Mouse (Mus musculus): ENCODE measurements at regions not wholly inside any gene's neighbourhood (a gene's known extent, or its start where the extent isn't known, plus 50 kb on each side); places are given as distances from the start of the nearest gene placed in this dataset.
"Not testable (repeated sequence)": the region's sequence is repeated elsewhere in the genome, so short reads cannot be mapped to it uniquely, and the experiment has no call there.

GRCm38 (mm10) chr8:88064414-88065110 is 54.0 kb upstream of the Cnep1r1 start:
- Histone ChIP-seq H3K4me1 (replicated peaks; ENCODE audit: control insufficient read depth, insufficient read depth, low read length) (no peaks in the 10 kb centered on the region), H3K27ac (ENCODE audit: low read depth, low read length) (no peak overlapping the region), H3K9me3 (ENCODE audit: control insufficient read depth, low read length) (no peaks in the 10 kb centered on the region), H3K4me3 (ENCODE audit: low read depth, low read length) (no peak overlapping the region), H3K27me3 (ENCODE audit: control insufficient read depth, insufficient read depth, low read length) (no peaks in the 10 kb centered on the region), H3K36me3 (ENCODE audit: control insufficient read depth, insufficient read depth, low read length) (no peaks in the 10 kb centered on the region), H3K4me2 (replicated peaks; ENCODE audit: low read depth, low read length) (no peak overlapping the region), H3K9ac (ENCODE audit: low read depth, low read length) (no peak overlapping the region)
- ATAC-seq (ENCODE audit: low FRiP score) (no peak), DNase-seq (ENCODE audit: low spot score) (no peak)
- 87% methylated on average over 13 of the region's 13 CpGs for WGBS

GRCm38 (mm10) chr8:88059107-88059506 is 59.5 kb upstream of the Cnep1r1 start:
- not testable (repeated sequence) for H3K36me3 ChIP-seq (ENCODE audit: control insufficient read depth, insufficient read depth, low read length); H3K9ac ChIP-seq (ENCODE audit: low read depth, low read length); H3K27ac ChIP-seq (ENCODE audit: low read depth, low read length); DNase-seq (ENCODE audit: low spot score); H3K9me3 ChIP-seq (ENCODE audit: control insufficient read depth, low read length); H3K4me3 ChIP-seq (ENCODE audit: low read depth, low read length); H3K4me2 ChIP-seq (replicated peaks; ENCODE audit: low read depth, low read length); H3K4me1 ChIP-seq (replicated peaks; ENCODE audit: control insufficient read depth, insufficient read depth, low read length); H3K27me3 ChIP-seq (ENCODE audit: control insufficient read depth, insufficient read depth, low read length); ATAC-seq (ENCODE audit: low FRiP score)
- WGBS, result 92% methylated on average over 1 of the region's 1 CpGs

- no peaks in the 10 kb centered on the region for H3K36me3 ChIP-seq (ENCODE audit: control insufficient read depth, insufficient read depth, low read length)
- H3K9me3 ChIP-seq (ENCODE audit: control insufficient read depth, low read length), result no peaks in the 10 kb centered on the region
- H3K4me3 ChIP-seq (ENCODE audit: low read depth, low read length), result no peak overlapping the region
- no peak overlapping the region for H3K9ac ChIP-seq (ENCODE audit: low read depth, low read length)
- H3K27ac ChIP-seq (ENCODE audit: low read depth, low read length), result no peak overlapping the region
- 94% methylated on average over 7 of the region's 7 CpGs for WGBS
- no peak for ATAC-seq (ENCODE audit: low FRiP score)
- no peak overlapping the region for H3K4me2 ChIP-seq (replicated peaks; ENCODE audit: low read depth, low read length)
- DNase-seq (ENCODE audit: low spot score), result no peak
- no peaks in the 10 kb centered on the region for H3K27me3 ChIP-seq (ENCODE audit: control insufficient read depth, insufficient read depth, low read length)
- no peaks in the 10 kb centered on the region for H3K4me1 ChIP-seq (replicated peaks; ENCODE audit: control insufficient read depth, insufficient read depth, low read length)
Measured at GRCm38 (mm10) chr8:88057686-88058234, 60.8 kb upstream of the Cnep1r1 start.

GRCm38 (mm10) chr8:88050651-88051050 is 67.9 kb upstream of the Cnep1r1 start:
- Histone ChIP-seq H3K9ac (ENCODE audit: low read depth, low read length) (no peak overlapping the region), H3K4me3 (ENCODE audit: low read depth, low read length) (no peak overlapping the region), H3K4me1 (replicated peaks; ENCODE audit: control insufficient read depth, insufficient read depth, low read length) (no peaks in the 10 kb centered on the region), H3K4me2 (replicated peaks; ENCODE audit: low read depth, low read length) (no peak overlapping the region), H3K9me3 (ENCODE audit: control insufficient read depth, low read length) (no peaks in the 10 kb centered on the region), H3K27me3 (ENCODE audit: control insufficient read depth, insufficient read depth, low read length) (no peaks in the 10 kb centered on the region), H3K27ac (ENCODE audit: low read depth, low read length) (no peak overlapping the region), H3K36me3 (ENCODE audit: control insufficient read depth, insufficient read depth, low read length) (no peaks in the 10 kb centered on the region)
- DNase-seq (ENCODE audit: low spot score) (no peak), ATAC-seq (ENCODE audit: low FRiP score) (no peak)
- WGBS, result 86% methylated on average over 10 of the region's 10 CpGs

- Histone ChIP-seq H3K36me3 (ENCODE audit: control insufficient read depth, insufficient read depth, low read length) (no peaks in the 10 kb centered on the region), H3K4me2 (replicated peaks; ENCODE audit: low read depth, low read length) (no peak overlapping the region), H3K27ac (ENCODE audit: low read depth, low read length) (no peak overlapping the region), H3K9me3 (ENCODE audit: control insufficient read depth, low read length) (no peaks in the 10 kb centered on the region), H3K27me3 (ENCODE audit: control insufficient read depth, insufficient read depth, low read length) (no peaks in the 10 kb centered on the region), H3K9ac (ENCODE audit: low read depth, low read length) (no peak overlapping the region), H3K4me1 (replicated peaks; ENCODE audit: control insufficient read depth, insufficient read depth, low read length) (no peaks in the 10 kb centered on the region), H3K4me3 (ENCODE audit: low read depth, low read length) (no peak overlapping the region)
- DNase-seq (ENCODE audit: low spot score), result no peak
- WGBS, result 81% methylated on average over 5 of the region's 5 CpGs
- ATAC-seq (ENCODE audit: low FRiP score), result no peak
Measured at GRCm38 (mm10) chr8:88049091-88049490, 69.5 kb upstream of the Cnep1r1 start.

GRCm38 (mm10) chr8:88045995-88046394 is 72.6 kb upstream of the Cnep1r1 start:
- Histone ChIP-seq H3K4me1 (replicated peaks; ENCODE audit: control insufficient read depth, insufficient read depth, low read length) (no peaks in the 10 kb centered on the region), H3K9ac (ENCODE audit: low read depth, low read length) (no peak overlapping the region), H3K36me3 (ENCODE audit: control insufficient read depth, insufficient read depth, low read length) (no peaks in the 10 kb centered on the region), H3K27ac (ENCODE audit: low read depth, low read length) (no peak overlapping the region), H3K27me3 (ENCODE audit: control insufficient read depth, insufficient read depth, low read length) (no peaks in the 10 kb centered on the region), H3K4me3 (ENCODE audit: low read depth, low read length) (no peak overlapping the region), H3K9me3 (ENCODE audit: control insufficient read depth, low read length) (no peaks in the 10 kb centered on the region), H3K4me2 (replicated peaks; ENCODE audit: low read depth, low read length) (no peak overlapping the region)
- ATAC-seq (ENCODE audit: low FRiP score), result no peak
- WGBS, result 84% methylated on average over 4 of the region's 4 CpGs
- no peak for DNase-seq (ENCODE audit: low spot score)

GRCm38 (mm10) chr8:88039286-88039685 is 79.3 kb upstream of the Cnep1r1 start:
- Histone ChIP-seq H3K27ac (ENCODE audit: low read depth, low read length) (no peak overlapping the region), H3K27me3 (ENCODE audit: control insufficient read depth, insufficient read depth, low read length) (no peaks in the 10 kb centered on the region), H3K4me1 (replicated peaks; ENCODE audit: control insufficient read depth, insufficient read depth, low read length) (no peaks in the 10 kb centered on the region), H3K9me3 (ENCODE audit: control insufficient read depth, low read length) (no peaks in the 10 kb centered on the region), H3K4me2 (replicated peaks; ENCODE audit: low read depth, low read length) (no peak overlapping the region), H3K36me3 (ENCODE audit: control insufficient read depth, insufficient read depth, low read length) (no peaks in the 10 kb centered on the region), H3K9ac (ENCODE audit: low read depth, low read length) (no peak overlapping the region), H3K4me3 (ENCODE audit: low read depth, low read length) (no peak overlapping the region)
- ATAC-seq (ENCODE audit: low FRiP score) (no peak), DNase-seq (ENCODE audit: low spot score) (no peak)
- 35% methylated on average over 6 of the region's 6 CpGs for WGBS

GRCm38 (mm10) chr8:88037994-88038393 is 78.6 kb upstream of the Zfp423 start:
- Histone ChIP-seq H3K9me3 (ENCODE audit: control insufficient read depth, low read length) (no peaks in the 10 kb centered on the region), H3K27ac (ENCODE audit: low read depth, low read length) (no peak overlapping the region), H3K4me3 (ENCODE audit: low read depth, low read length) (no peak overlapping the region), H3K4me2 (replicated peaks; ENCODE audit: low read depth, low read length) (no peak overlapping the region), H3K27me3 (ENCODE audit: control insufficient read depth, insufficient read depth, low read length) (no peaks in the 10 kb centered on the region), H3K4me1 (replicated peaks; ENCODE audit: control insufficient read depth, insufficient read depth, low read length) (no peaks in the 10 kb centered on the region), H3K36me3 (ENCODE audit: control insufficient read depth, insufficient read depth, low read length) (no peaks in the 10 kb centered on the region), H3K9ac (ENCODE audit: low read depth, low read length) (no peak overlapping the region)
- WGBS, result 73% methylated on average over 2 of the region's 2 CpGs
- ATAC-seq (ENCODE audit: low FRiP score) (no peak), DNase-seq (ENCODE audit: low spot score) (no peak)

GRCm38 (mm10) chr8:88033054-88033453 is 73.7 kb upstream of the Zfp423 start:
- ATAC-seq (ENCODE audit: low FRiP score) (no peak), DNase-seq (ENCODE audit: low spot score) (peak; percentile 53)
- Histone ChIP-seq H3K27me3 (ENCODE audit: control insufficient read depth, insufficient read depth, low read length) (no peaks in the 10 kb centered on the region), H3K9me3 (ENCODE audit: control insufficient read depth, low read length) (no peaks in the 10 kb centered on the region), H3K4me1 (replicated peaks; ENCODE audit: control insufficient read depth, insufficient read depth, low read length) (no peaks in the 10 kb centered on the region), H3K36me3 (ENCODE audit: control insufficient read depth, insufficient read depth, low read length) (no peaks in the 10 kb centered on the region), H3K27ac (ENCODE audit: low read depth, low read length) (no peak overlapping the region), H3K4me3 (ENCODE audit: low read depth, low read length) (no peak overlapping the region), H3K9ac (ENCODE audit: low read depth, low read length) (no peak overlapping the region), H3K4me2 (replicated peaks; ENCODE audit: low read depth, low read length) (no peak overlapping the region)
- WGBS, result 74% methylated on average over 6 of the region's 6 CpGs
